Mouse (Mus musculus): Measurements from ENCODE around the gene Rab29. TPM values are rescaled to one million over a fixed set of nuclear protein-coding genes. Genes with fewer than 3 reads are reported as not detected.

Gene Rab29
- total RNA-seq, 2 experiments from 2014 or later, result 7.3 to 8.0 TPM

DNA sequence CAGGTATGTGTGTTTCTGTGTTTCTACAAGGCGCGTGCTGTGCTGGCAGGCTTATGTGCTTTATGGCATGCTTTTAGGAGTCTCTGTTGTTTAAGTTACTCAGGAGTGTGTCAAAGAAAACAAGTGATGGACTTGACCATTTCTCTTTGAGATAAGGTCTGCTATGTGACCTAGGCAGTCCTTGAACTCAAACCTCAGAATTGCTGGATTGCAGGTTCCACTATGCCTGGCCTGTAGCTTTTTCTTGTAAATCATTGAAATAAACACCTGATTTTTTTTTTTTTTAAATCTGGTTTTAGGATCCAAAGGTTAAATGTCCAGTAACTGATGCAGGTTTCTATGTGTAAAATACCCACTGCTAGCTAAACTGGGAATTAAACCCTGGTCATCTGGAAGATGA is 52.0 kb downstream of the Rab29 start:
- DNase-seq (ENCODE audit: extremely low spot score in 1 of 2, low spot score in 1 of 2), result no peak

DNA sequence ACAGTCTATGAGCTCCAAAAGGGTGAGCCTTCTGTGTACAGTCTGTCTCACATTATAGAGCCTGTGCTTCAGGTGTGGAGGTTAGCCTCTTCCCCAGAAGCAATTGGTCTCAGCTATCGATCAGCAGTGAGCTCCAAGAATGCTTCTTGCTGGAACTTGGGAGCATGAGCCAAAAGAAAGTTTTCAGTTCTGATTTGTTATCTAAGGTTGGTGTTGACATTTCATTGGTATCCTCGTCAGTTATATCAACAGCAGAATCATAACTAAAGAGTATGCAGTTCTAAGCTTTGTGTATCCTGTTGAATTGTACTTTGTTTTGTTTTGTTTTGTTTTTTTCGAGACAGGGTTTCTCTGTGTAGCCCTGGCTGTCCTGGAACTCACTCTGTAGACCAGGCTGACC is 55.1 kb downstream of the Rab29 start:
- no peak for DNase-seq (ENCODE audit: extremely low spot score in 1 of 2, low spot score in 1 of 2)

Other genes with a start within 250 kb of the Rab29 start
- not detected for gene Ctse, start 228.9 kb upstream of the Rab29 start, total RNA-seq (2021)
- gene Rab7b, start 178.5 kb upstream of the Rab29 start, total RNA-seq (2021), result 1 to 10 TPM; 4.0 to 4.4 TPM
- under 1 TPM; 0.12 to 0.15 TPM for gene Slc26a9, start 123.2 kb upstream of the Rab29 start, total RNA-seq (2021)
- gene Pm20d1, start 69.8 kb upstream of the Rab29 start, total RNA-seq (2021), result 1 to 10 TPM; 2.0 to 3.2 TPM
- 10 to 100 TPM; 61.5 to 66.5 TPM for gene Slc41a1, start 39.7 kb upstream of the Rab29 start, total RNA-seq (2021)
- 100 to 1,000 TPM; 150 to 157 TPM for gene Nucks1, start 43.3 kb downstream of the Rab29 start, total RNA-seq (2021)
- 1 to 10 TPM; 2.4 TPM for gene Slc45a3, start 95.7 kb downstream of the Rab29 start, total RNA-seq (2021)
- 10 to 100 TPM; 51.8 to 60.4 TPM for gene Elk4, start 140.4 kb downstream of the Rab29 start, total RNA-seq (2021)
- gene Mfsd4a, start 200.8 kb downstream of the Rab29 start, total RNA-seq (2021), result 10 to 100 TPM; 61.3 to 72.8 TPM